Comparison of ENCODE assay signal across 12 mouse cellular contexts in genomic region chr8:107544211-107544610, GRCm38 (mm10). TPM values are rescaled to one million over a fixed set of nuclear protein-coding genes. Genes with fewer than 3 reads are reported as not detected.
DNase-seq lines count a peak whose midpoint lies in the region; ATAC-seq and TF ChIP-seq lines count a peak whose summit lies in the region.
"Had no signal": no experiment of that assay in that cellular context is flagged by ENCODE, and none has a peak within 500 bp of the region (broad histone marks: within the 10 kb centered on the region; RNA-seq: fewer than 3 reads in every experiment).

No protein-coding gene starts in this region.

- peaks cover 32% of the 10 kb centered on the region for H3K4me1 ChIP-seq in hindbrain, embryonic 10.5 days (replicated peaks)
- no peaks in the 10 kb centered on the region for H3K4me1 ChIP-seq in hindbrain, embryonic 14.5 days (replicated peaks; ENCODE audit: control insufficient read depth, insufficient read depth, low read length)
- no peaks in the 10 kb centered on the region for H3K4me1 ChIP-seq in midbrain, embryonic 11.5 days (ENCODE audit: control insufficient read depth, insufficient read depth, low read length)
- no peaks in the 10 kb centered on the region for H3K4me1 ChIP-seq in midbrain, embryonic 13.5 days (replicated peaks)
- peaks cover 19% of the 10 kb centered on the region for H3K4me1 ChIP-seq in limb, embryonic 14.5 days (ENCODE audit: control insufficient read depth, insufficient read depth, low read length)

- WGBS in hindbrain, embryonic 10.5 days: 64% methylated on average over 8 of the region's 8 CpGs
- WGBS in hindbrain, embryonic 14.5 days: 86% methylated on average over 8 of the region's 8 CpGs
- WGBS in midbrain, embryonic 11.5 days: 83% methylated on average over 8 of the region's 8 CpGs
- WGBS in midbrain, embryonic 13.5 days: 85% methylated on average over 8 of the region's 8 CpGs
- 63% methylated on average over 8 of the region's 8 CpGs for WGBS in limb, embryonic 14.5 days

- no peak overlapping the region for H3K4me3 ChIP-seq in hindbrain, embryonic 10.5 days
- no peak overlapping the region for H3K4me3 ChIP-seq in hindbrain, embryonic 14.5 days (replicated peaks; ENCODE audit: low read length)
- H3K4me3 ChIP-seq in midbrain, embryonic 11.5 days (ENCODE audit: low read depth, low read length): no peak overlapping the region
- no peak overlapping the region for H3K4me3 ChIP-seq in midbrain, embryonic 13.5 days (replicated peaks)
- H3K4me3 ChIP-seq in limb, embryonic 14.5 days (replicated peaks; ENCODE audit: low read length): peak overlapping the region; percentile 16; the same call in 1 of the 2 replicates

- no peak overlapping the region for H3K4me2 ChIP-seq in hindbrain, embryonic 14.5 days (replicated peaks)
- H3K4me2 ChIP-seq in midbrain, embryonic 11.5 days: no peak overlapping the region
- no peak overlapping the region for H3K4me2 ChIP-seq in midbrain, embryonic 13.5 days (replicated peaks)
- H3K4me2 ChIP-seq in limb, embryonic 14.5 days (replicated peaks; ENCODE audit: low read depth, low read length, severe bottlenecking): peak overlapping the region; percentile 45

- peaks cover 61% of the 10 kb centered on the region for H3K36me3 ChIP-seq in hindbrain, embryonic 10.5 days
- H3K36me3 ChIP-seq in hindbrain, embryonic 14.5 days (replicated peaks; ENCODE audit: control insufficient read depth, insufficient read depth): peaks cover 47% of the 10 kb centered on the region
- H3K36me3 ChIP-seq in midbrain, embryonic 11.5 days (ENCODE audit: control insufficient read depth, insufficient read depth, low read length): no peaks in the 10 kb centered on the region
- H3K36me3 ChIP-seq in midbrain, embryonic 13.5 days: peaks cover 67% of the 10 kb centered on the region
- peaks cover 49% of the 10 kb centered on the region for H3K36me3 ChIP-seq in limb, embryonic 14.5 days (ENCODE audit: control insufficient read depth, insufficient read depth, low read length)

- H3K9me3 ChIP-seq in hindbrain, embryonic 10.5 days: no peaks in the 10 kb centered on the region
- H3K9me3 ChIP-seq in hindbrain, embryonic 14.5 days (ENCODE audit: control insufficient read depth, low read length): no peaks in the 10 kb centered on the region
- no peaks in the 10 kb centered on the region for H3K9me3 ChIP-seq in midbrain, embryonic 11.5 days (ENCODE audit: control insufficient read depth, low read length)
- no peaks in the 10 kb centered on the region for H3K9me3 ChIP-seq in midbrain, embryonic 13.5 days
- H3K9me3 ChIP-seq in limb, embryonic 14.5 days (ENCODE audit: control insufficient read depth, low read length): no peaks in the 10 kb centered on the region

- no peak for ATAC-seq in hindbrain, embryonic 14.5 days (ENCODE audit: low FRiP score)
- ATAC-seq in midbrain, embryonic 11.5 days (ENCODE audit: low FRiP score): no peak
- no peak for ATAC-seq in midbrain, embryonic 13.5 days
- ATAC-seq in limb, embryonic 14.5 days (ENCODE audit: low FRiP score, low read depth): peak; percentile 69

- no peak for TF ChIP-seq POLR2A in limb, embryonic 14.5 days (IDR thresholded peaks at IDR 0.05; ENCODE audit: borderline replicate concordance, extremely low read depth, insufficient read depth, insufficient read length)

- H3K27ac ChIP-seq in hindbrain, embryonic 10.5 days: peak overlapping the region; percentile 78
- no peak overlapping the region for H3K27ac ChIP-seq in hindbrain, embryonic 14.5 days
- H3K27ac ChIP-seq in midbrain, embryonic 11.5 days (ENCODE audit: low read depth, low read length): peak overlapping the region; percentile 27; the same call in 1 of the 2 replicates
- H3K27ac ChIP-seq in midbrain, embryonic 13.5 days: no peak overlapping the region
- peak overlapping the region; percentile 96 for H3K27ac ChIP-seq in limb, embryonic 14.5 days (replicated peaks; ENCODE audit: low read depth, low read length)
- H3K27ac ChIP-seq: liver, embryonic 14.5 days had no signal

- no peak overlapping the region for H3K9ac ChIP-seq in hindbrain, embryonic 14.5 days
- no peak overlapping the region for H3K9ac ChIP-seq in midbrain, embryonic 11.5 days (ENCODE audit: low read length)
- no peak overlapping the region for H3K9ac ChIP-seq in midbrain, embryonic 13.5 days (replicated peaks)
- H3K9ac ChIP-seq in limb, embryonic 14.5 days (ENCODE audit: low read depth, low read length, severe bottlenecking): peak overlapping the region; percentile 84
- H3K9ac ChIP-seq: liver, embryonic 14.5 days had no signal

- peak; percentile 29 for DNase-seq in embryo, embryonic 10.5 days (ENCODE audit: low spot score)
- DNase-seq in embryo, embryonic 9.5 days (ENCODE audit: extremely low spot score): no peak
- DNase-seq in hindbrain, embryonic 10.5 days (ENCODE audit: low spot score): peak; percentile 26
- no peak for DNase-seq in hindbrain, embryonic 14.5 days (ENCODE audit: low spot score)
- no peak for DNase-seq in midbrain, embryonic 11.5 days (ENCODE audit: low spot score, missing footprints)
- DNase-seq in limb, embryonic 14.5 days (ENCODE audit: low spot score): no peak
- DNase-seq in layer of hippocampus, adult 9-11 months: no peak
- DNase-seq: adrenal gland, adult 2 months; cerebellum, adult 9-10 months; kidney, adult 11 months had no signal

- no peaks in the 10 kb centered on the region for H3K27me3 ChIP-seq in hindbrain, embryonic 10.5 days (ENCODE audit: insufficient read depth, poor library complexity, severe bottlenecking)
- H3K27me3 ChIP-seq in hindbrain, embryonic 14.5 days (ENCODE audit: control insufficient read depth, insufficient read depth, low read length): no peaks in the 10 kb centered on the region
- no peaks in the 10 kb centered on the region for H3K27me3 ChIP-seq in midbrain, embryonic 11.5 days (ENCODE audit: control insufficient read depth, insufficient read depth, low read length)
- H3K27me3 ChIP-seq in midbrain, embryonic 13.5 days: no peaks in the 10 kb centered on the region
- no peaks in the 10 kb centered on the region for H3K27me3 ChIP-seq in limb, embryonic 14.5 days (ENCODE audit: control insufficient read depth, insufficient read depth, low read length)

RNA-seq across cellular contexts. Expression of gene Psmd7, which starts 44.1 kb away (rescaled TPM):
- 312 and 323 TPM in 2 replicates for polyA plus RNA-seq in hindbrain, embryonic 10.5 days (2016; fragmentation: Nextera tagmentation; extraction: Ambion mirVana)
- 219 and 236 TPM in 2 replicates for polyA plus RNA-seq in hindbrain, embryonic 14.5 days (2014; fragmentation: Nextera tagmentation; extraction: Ambion mirVana)
- polyA plus RNA-seq in midbrain, embryonic 11.5 days (2014; fragmentation: Nextera tagmentation; extraction: Ambion mirVana): 317 and 319 TPM in 2 replicates
- polyA plus RNA-seq in midbrain, embryonic 13.5 days (2015; fragmentation: Nextera tagmentation; extraction: Ambion mirVana): 265 and 276 TPM in 2 replicates
- 119 and 152 TPM in 2 replicates for polyA plus RNA-seq in limb, embryonic 14.5 days (2012; rRNA removed)
- 281 and 303 TPM in 2 replicates for polyA plus RNA-seq in limb, embryonic 14.5 days (2014; fragmentation: Nextera tagmentation; extraction: Ambion mirVana)

Comparison
In these comparisons a context has a peak if more than half of its experiments do, and no peak if none do; other contexts are left out.
1. DNase-seq: peak in embryo, embryonic 10.5 days (single experiment) and hindbrain, embryonic 10.5 days (single experiment); none in embryo, embryonic 9.5 days (single experiment), hindbrain, embryonic 14.5 days (single experiment), midbrain, embryonic 11.5 days (single experiment), limb, embryonic 14.5 days (single experiment) and layer of hippocampus, adult 9-11 months (single experiment).
2. H3K27ac ChIP-seq: peak in hindbrain, embryonic 10.5 days (single experiment), midbrain, embryonic 11.5 days (single experiment) and limb, embryonic 14.5 days (single experiment); none in hindbrain, embryonic 14.5 days (single experiment) and midbrain, embryonic 13.5 days (single experiment).